25 mouse cellular contexts compared by ENCODE assay signal in the genomic region with DNA sequence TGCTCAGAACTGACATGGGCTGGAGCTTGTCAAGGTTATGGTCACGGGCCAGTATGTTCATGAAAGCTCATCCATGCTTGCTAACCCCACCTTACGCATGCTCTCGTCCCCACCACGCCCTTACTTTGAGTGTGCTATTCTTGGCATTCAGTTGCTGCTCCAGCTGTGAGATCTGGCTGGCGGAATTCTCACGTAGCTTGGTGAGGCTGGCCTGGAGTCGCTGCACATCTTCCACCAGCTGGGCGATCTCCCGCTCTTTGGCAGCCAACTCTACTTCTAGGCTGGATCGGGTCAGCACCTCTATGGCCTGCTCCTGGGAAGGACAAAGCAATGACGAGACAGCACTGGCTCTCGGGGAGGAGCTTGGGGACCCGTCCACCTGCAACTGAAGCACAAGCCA.
DNase-seq lines count a peak whose midpoint lies in the region; ATAC-seq lines count a peak whose summit lies in the region.
"Had no signal": no experiment of that assay in that cellular context is flagged by ENCODE, and none has a peak within 500 bp of the region (broad histone marks: within the 10 kb centered on the region; RNA-seq: fewer than 3 reads in every experiment).

No protein-coding gene starts in this region.

- peaks cover 68% of the 10 kb centered on the region for H3K36me3 ChIP-seq in heart, embryonic 10.5 days
- 0 out of 2 replicates have a peak, but pooled peaks cover 8% of the 10 kb centered on the region for H3K36me3 ChIP-seq in intestine, embryonic 15.5 days

- H3K4me1 ChIP-seq in heart, embryonic 10.5 days: peaks cover 6% of the 10 kb centered on the region; the same call in 1 of the 2 replicates
- H3K4me1 ChIP-seq in intestine, embryonic 15.5 days (replicated peaks): no peaks in the 10 kb centered on the region
- H3K4me1 ChIP-seq: embryonic facial prominence, embryonic 12.5 days; kidney, embryonic 15.5 days; limb, embryonic 13.5 days; liver, embryonic 13.5 days; neural tube, embryonic 12.5 days had no signal

- no peaks in the 10 kb centered on the region for H3K9me3 ChIP-seq in heart, embryonic 10.5 days
- no peaks in the 10 kb centered on the region for H3K9me3 ChIP-seq in intestine, embryonic 15.5 days
- H3K9me3 ChIP-seq: embryonic facial prominence, embryonic 12.5 days; kidney, embryonic 15.5 days; limb, embryonic 13.5 days; liver, embryonic 13.5 days; neural tube, embryonic 12.5 days had no signal

- ATAC-seq in megakaryocyte, adult 5-6 weeks (ENCODE audit: poor library complexity, severe bottlenecking): no peak
- no peak for ATAC-seq in intestine, embryonic 15.5 days
- ATAC-seq: CD4-positive, CD25-positive, alpha-beta regulatory T cell, adult 4 months; forebrain, embryonic 14.5 days; hindbrain, embryonic 16.5 days; intestine, postnatal 0 days had no signal

- WGBS in heart, embryonic 10.5 days: 80% methylated on average over 13 of the region's 13 CpGs
- WGBS in intestine, embryonic 15.5 days: 89% methylated on average over 13 of the region's 13 CpGs

- intact Hi-C loops in heart, postnatal 10 days (cut with DNase I): loop anchor here (2.0 kb wide), 1 partner anchor 242 kb away; no protein-coding TSS in a partner anchor

- H3K27me3 ChIP-seq in heart, embryonic 10.5 days (ENCODE audit: insufficient read depth, poor library complexity, severe bottlenecking): no peaks in the 10 kb centered on the region
- no peaks in the 10 kb centered on the region for H3K27me3 ChIP-seq in intestine, embryonic 15.5 days (replicated peaks)
- H3K27me3 ChIP-seq: embryonic facial prominence, embryonic 12.5 days; kidney, embryonic 15.5 days; limb, embryonic 13.5 days; liver, embryonic 13.5 days; neural tube, embryonic 12.5 days had no signal

- H3K4me2 ChIP-seq in intestine, embryonic 15.5 days (replicated peaks): no peak overlapping the region
- H3K4me2 ChIP-seq: embryonic facial prominence, embryonic 12.5 days; kidney, embryonic 15.5 days; limb, embryonic 13.5 days; liver, embryonic 13.5 days; midbrain, embryonic 11.5 days; neural tube, embryonic 12.5 days had no signal

- H3K4me3 ChIP-seq in heart, embryonic 10.5 days: no peak overlapping the region
- H3K4me3 ChIP-seq in intestine, embryonic 15.5 days (replicated peaks): no peak overlapping the region
- H3K4me3 ChIP-seq: embryonic facial prominence, embryonic 12.5 days; erythroblast, embryonic 14.5 days; kidney, embryonic 15.5 days; layer of hippocampus, adult 2 months; limb, embryonic 13.5 days; liver, embryonic 13.5 days; neural tube, embryonic 12.5 days had no signal

- H3K9ac ChIP-seq in intestine, embryonic 15.5 days: no peak overlapping the region
- H3K9ac ChIP-seq: embryonic facial prominence, embryonic 12.5 days; kidney, embryonic 15.5 days; limb, embryonic 13.5 days; liver, embryonic 13.5 days; neural tube, embryonic 12.5 days had no signal

- DNase-seq in heart, adult 18-20 months: peak; percentile 59 to 71
- DNase-seq in heart, embryonic 10.5 days (ENCODE audit: low spot score): no peak
- DNase-seq in urinary bladder, postnatal 36 days (ENCODE audit: low spot score in 2 of 2): peak; percentile 12 to 13
- DNase-seq in urinary bladder, postnatal 4 days (ENCODE audit: low spot score in 2 of 2): no peak
- peak; percentile 69 to 75 for DNase-seq in heart, postnatal 10 days
- DNase-seq in embryo, embryonic 11 days: no peak
- DNase-seq: adrenal gland, postnatal 25 days; gastrocnemius, postnatal 10 days; layer of hippocampus, postnatal 36 days; liver, embryonic 13.5 days; right cerebral cortex, adult 18-20 months; thymus, postnatal 25 days had no signal

- no peak overlapping the region for H3K27ac ChIP-seq in heart, embryonic 10.5 days
- no peak overlapping the region for H3K27ac ChIP-seq in intestine, embryonic 15.5 days
- H3K27ac ChIP-seq: embryonic facial prominence, embryonic 12.5 days; kidney, embryonic 15.5 days; layer of hippocampus, adult 2 months; limb, embryonic 13.5 days; liver, embryonic 13.5 days; neural tube, embryonic 12.5 days had no signal

Comparison
In these comparisons a context has a peak if more than half of its experiments do, and no peak if none do; other contexts are left out.
1. DNase-seq: peak in heart, adult 18-20 months (2 of 2), urinary bladder, postnatal 36 days (2 of 2) and heart, postnatal 10 days (2 of 2); none in heart, embryonic 10.5 days (single experiment), urinary bladder, postnatal 4 days (0 of 2) and embryo, embryonic 11 days (single experiment).